Mouse (Mus musculus): ENCODE measurements around the gene Vmn2r31. TPM values are rescaled to one million over a fixed set of nuclear protein-coding genes. Genes with fewer than 3 reads are reported as not detected.
"Not testable (repeated sequence)": the region's sequence is repeated elsewhere in the genome, so short reads cannot be mapped to it uniquely, and the experiment has no call there.

Vmn2r31 gene
- not detected for total RNA-seq (2021)

DNA sequence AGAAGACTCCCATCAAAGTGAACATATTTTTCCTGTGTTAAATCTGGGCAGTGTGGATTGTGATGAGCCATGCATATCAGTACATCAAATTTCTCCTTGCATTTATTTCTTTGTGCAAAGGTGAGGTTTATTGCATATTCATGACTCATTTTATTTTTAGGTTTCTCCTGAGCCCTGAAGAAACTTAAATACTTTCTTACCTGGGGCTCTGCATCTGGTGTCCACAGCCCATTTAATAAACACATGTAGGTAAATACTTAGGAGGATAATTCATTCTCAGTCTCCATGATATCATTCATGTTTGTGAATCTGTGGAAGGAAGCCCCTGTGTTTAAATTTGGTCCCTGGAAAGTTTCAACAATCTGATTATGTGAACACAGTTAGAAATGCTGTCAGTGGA, at the start of gene Vmn2r31:
Gene Vmn2r31, minus strand, starts transcription at position 101 of the 400 bp plus-strand sequence.
- intact Hi-C loops (cut with DNase I), result not testable (repeated sequence)

GRCm38 (mm10) chr7:7374431-7374830, 25.1 kb downstream of the Vmn2r31 start, which contains the start of gene Gm45783:
TSS of gene Gm45783 (minus strand) at chr7:7374573.
- intact Hi-C loops (cut with DNase I); DNase-seq: not testable (repeated sequence)

More for the DNA sequence above, at the start of gene Vmn2r31:
- DNase-seq, result not testable (repeated sequence)

DNA sequence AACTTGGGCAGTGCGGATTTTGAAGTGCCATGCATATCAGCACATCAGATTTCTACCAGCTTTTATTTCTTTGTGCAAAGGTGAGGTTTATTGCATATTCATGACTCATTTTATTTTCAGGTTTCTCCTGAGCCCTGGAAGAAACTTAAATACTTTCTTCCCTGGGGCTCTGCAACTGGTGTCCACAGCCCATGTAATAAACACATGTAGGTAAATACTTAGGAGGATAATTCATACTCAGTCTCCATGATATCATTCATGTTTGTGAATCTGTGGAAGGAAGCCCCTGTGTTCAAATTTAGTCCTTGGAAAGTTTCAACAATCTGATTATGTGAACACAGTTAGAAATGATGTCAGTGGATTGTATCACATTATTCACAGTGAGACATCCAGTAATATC, 62.0 kb downstream of the Vmn2r31 start, which contains the start of gene Vmn2r30:
Gene Vmn2r30, minus strand, starts transcription at position 101 of the 400 bp plus-strand sequence.
- DNase-seq; intact Hi-C loops (cut with DNase I): not testable (repeated sequence)

Other genes with a start within 250 kb of the Vmn2r31 start
- gene Zfp418, start 228.4 kb downstream of the Vmn2r31 start, total RNA-seq (2021), result 1 to 10 TPM; 6.4 to 6.5 TPM
- 1 to 10 TPM; 5.9 to 8.4 TPM for gene Zfp772, start 189.7 kb downstream of the Vmn2r31 start, total RNA-seq (2021)
- 1 to 10 TPM; 2.0 to 2.2 TPM for gene Vmn2r29, start 152.4 kb downstream of the Vmn2r31 start, total RNA-seq (2021)
- gene Gm45844, start 121.4 kb downstream of the Vmn2r31 start, total RNA-seq (2021), result 10 to 100 TPM in 1 of 2 experiments, 1 to 10 TPM in 1; 6.8 to 13.2 TPM
- 100 to 1,000 TPM; 178 to 182 TPM for gene Clcn4, start 98.9 kb downstream of the Vmn2r31 start, total RNA-seq (2021)
- gene Vmn2r30, start 62.1 kb downstream of the Vmn2r31 start, total RNA-seq (2021), result under 1 TPM in 1 of 2 experiments, not detected in 1; 0.08 TPM
- not detected for gene Gm45783, start 25.1 kb downstream of the Vmn2r31 start, total RNA-seq (2021)
- not detected for gene Vmn2r32, start 80.3 kb upstream of the Vmn2r31 start, total RNA-seq (2021)
- not detected for gene Vmn2r33, start 167.1 kb upstream of the Vmn2r31 start, total RNA-seq (2021)

All from left cerebral cortex, postnatal 4 days (tissue).